Mouse (Mus musculus): ENCODE measurements around the gene Lrrc27.
A peak's percentile ranks its signal among the peaks of the same experiment; 100 is the strongest.

Gene Lrrc27

DNA sequence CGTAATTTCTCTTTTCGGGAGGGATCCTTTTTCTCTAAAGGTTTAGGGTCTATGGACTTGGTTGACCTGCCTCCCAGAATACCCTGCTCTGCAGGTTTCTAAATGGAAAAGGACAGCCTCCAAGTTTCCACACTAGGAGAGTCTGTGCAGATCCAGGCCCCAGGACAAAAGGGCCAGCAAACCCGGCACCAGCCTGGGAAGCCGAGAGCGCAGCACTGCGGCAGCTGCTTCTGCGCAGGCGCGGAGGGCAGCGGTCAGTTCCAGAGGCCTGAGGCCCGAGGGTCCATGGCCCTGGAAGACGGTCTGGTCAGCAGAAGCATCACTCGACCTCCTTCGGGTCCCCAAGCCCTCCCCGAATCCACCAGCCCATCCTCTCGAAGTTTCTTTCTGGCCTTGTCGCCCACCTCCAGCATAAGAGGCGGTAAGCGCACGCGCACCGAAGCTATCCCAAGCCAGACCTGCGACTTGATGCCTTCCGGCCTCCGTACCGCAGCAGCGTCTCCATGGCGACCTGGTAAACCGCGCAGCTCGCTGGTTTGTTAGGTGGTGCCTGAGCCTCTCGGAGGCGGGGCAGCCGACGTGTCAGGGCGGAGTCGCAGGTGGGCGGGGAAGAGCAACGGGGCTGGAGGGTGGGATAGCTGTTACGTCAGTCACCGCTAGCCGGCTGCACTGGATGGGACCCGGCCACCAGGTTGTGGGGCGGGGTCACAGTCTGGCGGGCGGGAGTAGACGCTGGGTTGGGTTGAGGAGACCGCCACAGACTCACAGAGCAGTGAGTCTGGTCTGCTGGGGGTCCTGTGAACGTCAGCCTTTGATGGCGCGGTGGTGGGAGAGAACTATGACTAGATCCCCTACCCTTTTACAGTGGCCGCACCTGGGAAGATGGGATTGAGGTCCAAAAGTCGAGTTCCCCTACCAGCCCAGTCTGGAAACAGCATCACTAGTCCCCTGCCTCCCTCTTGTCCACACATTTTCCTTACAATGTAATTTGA lies at the start of gene Lrrc27, which contains the start of gene Stk32c:
Gene Lrrc27, plus strand, starts transcription at position 235 of the 992 bp plus-strand sequence.
Gene Stk32c, minus strand, starts transcription at position 554 of the 992 bp plus-strand sequence.
- DNase-seq (ENCODE audit: low spot score) = peak; percentile 100

DNA sequence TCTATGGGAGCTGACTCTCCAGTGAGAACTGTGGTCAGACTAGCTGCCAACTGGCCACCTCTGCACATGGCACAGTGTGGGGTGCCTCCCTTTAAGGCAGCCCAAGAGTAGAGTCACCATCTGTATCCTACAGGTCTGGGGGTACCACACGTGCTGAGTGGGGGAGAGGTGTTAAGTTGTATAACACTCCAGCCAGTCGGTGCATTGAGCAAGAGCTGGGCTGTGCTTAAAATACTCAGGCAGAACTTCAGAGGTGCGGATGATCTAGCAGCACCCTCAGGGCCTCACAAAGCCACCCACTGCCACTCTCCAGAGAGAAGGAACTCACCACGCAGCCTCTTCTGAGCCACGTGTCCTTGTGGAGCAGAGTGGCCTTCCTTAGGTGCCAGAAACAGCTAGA lies 48.4 kb upstream of the Lrrc27 start:
- no peak for DNase-seq (ENCODE audit: low spot score)

DNA sequence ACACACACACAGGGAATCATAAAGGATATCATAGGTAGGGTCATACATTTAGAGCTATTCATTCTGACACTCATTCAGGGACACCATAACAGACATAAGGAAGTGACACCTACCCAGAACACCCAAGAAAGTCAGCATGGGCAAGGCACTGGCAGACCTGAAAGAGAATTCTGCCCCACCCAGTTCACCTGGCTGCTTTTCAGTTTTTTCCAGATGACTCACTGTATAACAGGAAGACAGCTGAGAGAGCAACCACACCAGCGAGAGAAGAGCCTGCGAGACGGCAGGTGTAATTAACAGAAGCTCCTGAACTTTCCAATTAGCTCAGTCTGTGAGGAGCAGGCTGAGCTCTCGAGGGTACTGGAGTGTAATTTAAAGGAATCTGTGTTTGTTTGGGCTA lies 43.6 kb upstream of the Lrrc27 start:
- no peak for DNase-seq (ENCODE audit: low spot score)

DNA sequence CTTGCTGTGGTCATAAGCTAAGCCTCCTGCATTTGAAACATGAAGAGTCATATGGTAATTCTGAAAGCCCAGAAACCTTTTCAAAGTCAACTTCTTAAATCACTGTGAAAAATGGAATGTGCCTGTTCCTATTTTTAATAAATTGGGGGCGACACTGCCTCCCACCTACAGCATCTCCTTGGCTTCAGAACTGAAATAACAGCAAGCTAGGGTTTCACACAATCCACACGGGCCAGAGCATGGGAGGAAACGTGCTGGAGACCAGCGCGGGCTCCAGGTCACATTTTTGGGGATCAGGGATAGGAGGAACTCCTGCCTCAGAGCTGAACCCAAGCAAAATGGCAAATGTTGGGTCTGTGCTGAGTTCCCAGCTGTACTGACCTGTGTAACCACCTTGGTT lies 33.5 kb upstream of the Lrrc27 start:
- no peak for DNase-seq (ENCODE audit: low spot score)

DNA sequence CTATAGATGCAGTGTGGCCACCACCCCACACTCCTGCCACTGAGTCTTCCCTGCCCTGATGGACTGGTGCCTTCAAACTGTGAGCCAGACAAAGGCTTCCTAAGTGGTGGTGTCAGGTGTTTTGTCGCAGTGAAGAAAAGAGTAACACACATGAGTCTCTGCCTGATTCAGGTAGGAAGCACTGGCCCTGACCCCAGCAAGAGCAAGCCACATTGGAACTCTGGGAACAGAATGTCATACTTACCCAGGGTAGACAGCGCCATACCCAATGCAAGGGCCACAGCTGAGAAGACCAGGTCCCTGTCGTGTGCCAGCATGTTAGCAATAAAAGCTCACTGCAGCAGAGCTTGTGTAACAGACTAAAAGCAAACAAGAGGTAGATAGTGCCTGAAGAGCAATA lies 32.7 kb upstream of the Lrrc27 start:
- DNase-seq (ENCODE audit: low spot score) = no peak

DNA sequence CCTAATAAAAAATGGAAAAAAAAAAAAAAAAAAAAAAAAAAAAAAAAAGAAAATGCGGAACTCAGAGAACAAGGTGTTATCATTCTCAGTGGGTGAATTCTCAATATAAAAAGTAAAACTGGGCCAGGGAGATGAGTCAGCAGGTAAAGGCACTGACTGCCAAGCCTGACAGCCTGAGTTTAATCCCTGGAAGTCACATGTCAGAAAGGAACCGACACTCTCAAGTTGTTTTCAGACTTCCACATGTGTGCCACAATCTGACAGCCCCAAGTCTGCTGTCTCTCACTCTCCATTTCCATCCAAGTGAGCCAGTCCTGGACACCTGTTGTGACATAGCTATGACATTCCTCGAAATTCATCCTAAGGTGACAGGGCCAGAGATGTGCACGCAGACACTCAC lies 28.4 kb upstream of the Lrrc27 start:
- no peak for DNase-seq (ENCODE audit: low spot score)

DNA sequence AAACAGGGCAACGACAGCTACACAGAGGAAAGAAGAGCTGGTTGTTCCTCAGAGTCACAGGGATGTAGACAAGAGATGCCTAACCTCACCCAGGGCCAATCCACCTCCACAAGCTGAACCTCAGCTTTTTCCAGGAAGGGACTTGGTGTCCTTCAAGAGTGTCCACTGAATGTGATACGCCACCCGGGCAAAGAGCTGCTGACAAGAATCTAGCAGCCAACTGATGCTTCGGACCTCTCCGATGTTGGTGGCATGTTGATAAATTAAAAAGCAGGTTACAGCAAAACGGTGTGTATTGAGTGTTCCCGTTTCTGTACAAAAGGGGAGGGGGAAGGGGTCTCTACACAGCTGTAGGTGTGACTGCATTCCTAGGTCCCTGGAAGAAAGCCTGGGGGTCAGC lies 27.9 kb upstream of the Lrrc27 start:
- no peak for DNase-seq (ENCODE audit: low spot score)

DNA sequence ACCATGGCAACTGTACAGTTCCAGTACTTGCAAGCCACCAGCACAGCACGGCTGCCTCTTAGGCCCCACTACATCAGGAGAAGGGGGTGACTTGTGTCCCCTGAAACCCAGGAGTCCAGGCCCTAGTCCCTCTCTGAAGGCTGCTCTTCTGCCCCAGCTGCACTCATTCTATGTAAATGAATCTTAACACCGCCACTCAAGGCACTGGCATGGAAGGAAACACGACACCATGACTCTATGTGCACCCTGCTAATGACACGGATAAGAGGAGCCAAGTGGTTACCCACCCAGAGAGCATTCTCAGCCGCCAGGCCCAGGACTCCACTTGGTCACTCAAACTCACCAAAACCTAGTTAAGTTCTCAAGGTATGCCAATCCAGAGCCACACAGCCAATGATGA lies 26.8 kb upstream of the Lrrc27 start:
- no peak for DNase-seq (ENCODE audit: low spot score)

DNA sequence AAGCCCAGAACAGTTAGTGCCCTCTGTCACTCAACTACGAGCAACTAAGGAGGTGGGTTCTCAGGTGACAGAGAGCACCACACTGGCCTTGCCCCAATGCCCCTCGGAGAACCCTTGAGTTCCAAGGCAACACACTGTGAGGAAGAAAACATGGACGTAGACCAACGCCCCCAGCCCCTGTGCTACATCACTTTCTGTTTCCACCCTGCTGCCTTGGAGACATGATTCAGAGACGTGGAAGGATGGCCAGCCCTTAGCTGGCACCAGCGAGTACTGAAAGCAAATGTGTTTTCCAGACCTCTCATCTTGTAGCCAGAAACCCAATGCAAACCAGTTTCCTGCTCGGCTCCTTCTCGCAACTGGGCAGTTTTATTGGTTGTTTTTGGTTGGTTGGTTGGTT lies 26.4 kb upstream of the Lrrc27 start:
- DNase-seq (ENCODE audit: low spot score) = no peak

DNA sequence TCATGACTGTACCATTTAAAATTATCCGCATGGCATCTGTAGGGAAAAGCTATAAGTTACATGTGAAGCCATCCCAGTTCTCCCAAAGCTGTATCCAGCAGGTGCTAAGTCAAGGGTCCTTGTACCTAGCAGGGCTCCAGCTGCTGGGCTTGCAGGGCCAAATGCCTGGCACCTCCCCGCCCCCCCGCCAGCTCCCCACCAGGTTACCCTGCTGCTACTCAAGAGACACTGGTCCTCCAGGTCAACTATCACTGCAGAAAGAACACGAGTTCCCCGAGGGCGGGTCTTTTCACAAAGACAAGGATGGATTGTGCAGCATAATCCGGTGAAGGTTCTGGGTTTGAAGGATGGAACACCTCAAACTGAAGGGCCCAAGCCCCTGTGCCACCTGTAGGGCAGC lies 25.5 kb upstream of the Lrrc27 start:
- DNase-seq (ENCODE audit: low spot score) = no peak

DNA sequence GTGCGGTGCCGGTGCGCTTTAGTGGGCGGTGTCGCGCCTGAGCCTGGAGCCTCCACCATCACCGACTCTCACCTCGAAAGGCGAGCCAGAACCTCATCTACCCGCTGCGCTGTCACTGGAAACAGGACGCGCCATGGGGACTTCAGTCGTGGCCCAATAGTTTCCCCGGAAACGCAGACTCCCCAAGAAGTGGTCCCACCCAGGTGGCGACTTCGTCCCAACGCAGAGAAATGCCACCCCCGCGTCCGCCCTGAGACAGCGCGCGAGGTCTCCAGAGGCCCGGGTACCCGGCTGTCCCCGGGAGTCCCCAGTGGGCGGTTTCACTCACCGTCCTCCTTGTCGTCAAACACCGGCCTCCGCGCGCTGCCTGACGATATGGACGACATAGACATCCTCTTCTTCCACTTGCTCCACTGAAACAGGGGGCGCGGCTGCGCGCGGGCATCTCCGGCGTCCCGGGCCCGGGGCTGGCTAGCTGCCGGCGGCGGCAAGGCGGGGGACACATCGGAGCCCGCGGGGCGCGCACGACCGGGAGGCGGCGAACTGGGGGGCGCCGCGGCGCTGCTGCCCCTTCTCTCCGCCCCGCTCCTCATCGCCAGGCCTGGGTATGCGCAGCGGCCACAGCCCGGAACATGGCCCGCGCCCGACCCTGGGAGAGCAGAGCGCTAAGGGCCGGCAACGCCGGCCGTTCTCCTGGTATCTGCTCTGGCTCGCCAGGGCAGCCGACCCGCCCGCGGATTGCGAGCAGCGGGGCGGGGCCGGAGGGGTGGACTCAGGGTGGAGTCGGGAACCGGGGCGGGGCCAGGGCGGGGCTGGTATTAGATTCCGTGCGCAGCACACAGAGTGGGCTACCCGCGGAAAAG lies 24.8 kb upstream of the Lrrc27 start:
- peak; percentile 79 for DNase-seq (ENCODE audit: low spot score)

DNA sequence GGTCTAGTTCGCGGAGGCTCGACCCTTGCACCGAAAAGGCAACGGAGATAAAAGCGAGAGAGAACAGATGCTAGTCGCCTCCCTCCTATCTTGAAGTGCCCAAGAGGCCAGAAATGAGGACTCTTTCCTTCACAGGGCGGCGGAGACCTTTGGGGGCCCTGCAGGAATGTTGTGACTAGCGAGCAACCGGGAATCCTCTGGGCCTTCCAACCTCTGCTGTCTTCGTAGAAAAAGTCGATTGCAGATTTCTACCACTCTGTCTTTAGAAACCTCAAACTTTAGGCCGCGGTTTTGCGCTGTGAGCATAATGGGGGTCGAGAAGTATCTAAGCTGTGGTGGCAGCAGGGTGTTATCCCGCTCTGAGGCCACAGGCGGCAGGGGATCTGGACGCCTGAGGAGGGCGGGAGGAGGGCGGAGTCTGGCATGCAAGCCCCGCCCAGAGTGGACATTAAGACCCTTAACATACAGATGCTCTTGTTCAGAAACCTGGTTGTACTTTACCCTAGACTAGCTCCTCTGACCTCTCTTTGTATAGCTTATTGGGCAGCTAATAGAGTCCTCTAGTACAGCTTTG lies 24.1 kb upstream of the Lrrc27 start:
- DNase-seq (ENCODE audit: low spot score) = peak; percentile 85

DNA sequence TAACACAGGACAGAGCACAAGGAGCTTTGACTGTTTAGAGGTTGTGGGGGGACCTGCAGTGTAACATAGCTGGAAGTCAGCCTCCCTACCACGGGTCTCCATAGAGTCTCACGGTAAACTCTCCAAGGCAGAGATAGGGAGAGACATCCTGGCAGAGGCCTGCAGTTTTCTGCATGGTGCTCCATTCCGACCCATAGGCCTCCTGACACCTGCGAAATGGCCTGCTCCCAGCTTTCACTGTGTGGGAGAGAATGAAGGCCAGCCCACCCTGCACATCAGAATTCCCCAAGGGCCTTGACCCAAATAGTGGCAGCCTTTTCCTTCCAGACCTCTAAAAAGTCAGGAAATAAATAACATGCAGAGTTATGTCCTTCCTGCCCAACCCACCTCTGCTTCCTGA lies 22.2 kb upstream of the Lrrc27 start:
- DNase-seq (ENCODE audit: low spot score) = no peak

DNA sequence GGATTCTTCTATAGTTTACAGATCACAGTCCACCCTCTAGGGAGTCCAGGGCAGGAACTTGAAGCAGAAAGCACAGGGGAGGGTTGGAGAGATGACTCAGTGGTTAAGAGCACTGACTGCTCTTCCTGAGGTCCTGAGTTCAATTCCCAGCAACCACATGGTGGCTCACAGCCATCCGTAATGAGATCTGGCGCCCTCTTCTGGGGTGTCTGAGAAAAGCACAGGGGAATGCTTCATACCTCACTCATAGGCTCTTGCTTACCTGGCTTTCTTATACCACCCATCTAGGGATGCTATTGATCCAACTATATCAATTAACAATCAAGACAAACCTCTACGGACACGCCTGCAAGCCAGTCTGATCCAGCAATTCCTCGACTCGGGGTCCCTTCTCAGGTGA lies 21.2 kb upstream of the Lrrc27 start:
- DNase-seq (ENCODE audit: low spot score) = no peak

DNA sequence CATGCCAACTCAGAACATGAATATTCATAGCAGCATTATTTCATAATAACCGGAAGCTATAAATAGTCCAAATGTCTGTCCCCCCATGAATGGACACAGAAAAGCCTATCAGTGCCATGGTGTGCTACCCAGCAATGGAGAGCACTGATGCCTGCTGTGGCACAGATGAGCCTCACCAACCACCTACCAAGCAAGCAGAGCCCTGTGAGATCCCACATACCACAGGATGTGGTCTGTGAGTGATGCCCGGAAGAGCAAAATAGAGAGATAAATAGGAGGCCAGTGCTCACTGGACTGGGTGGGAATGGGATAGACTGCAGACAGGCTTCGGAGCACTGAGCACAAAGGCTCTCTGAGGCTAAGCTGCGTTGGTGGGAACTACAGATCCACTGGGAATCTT lies 15.8 kb upstream of the Lrrc27 start:
- no peak for DNase-seq (ENCODE audit: low spot score)

DNA sequence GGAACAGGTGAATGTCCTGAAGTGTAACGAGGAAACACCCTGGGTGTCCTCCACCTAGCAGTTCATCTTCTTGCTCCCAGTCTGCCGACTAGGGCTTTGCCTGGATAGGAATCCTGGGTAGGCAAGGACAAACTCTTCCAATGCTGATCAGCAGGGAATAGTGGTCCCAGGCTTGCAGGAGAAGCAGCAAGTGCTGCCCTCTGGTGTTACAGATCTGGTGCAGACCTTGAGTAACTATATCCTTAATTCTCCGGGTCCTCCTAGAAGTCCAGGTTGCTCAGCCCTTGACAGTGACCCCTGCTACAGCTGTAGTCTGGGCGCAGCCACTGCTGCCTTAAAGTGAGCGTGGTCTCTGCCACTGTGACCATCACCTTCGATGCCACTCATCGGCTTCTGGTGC lies 12.7 kb upstream of the Lrrc27 start:
- peak; percentile 88 for DNase-seq (ENCODE audit: low spot score)

DNA sequence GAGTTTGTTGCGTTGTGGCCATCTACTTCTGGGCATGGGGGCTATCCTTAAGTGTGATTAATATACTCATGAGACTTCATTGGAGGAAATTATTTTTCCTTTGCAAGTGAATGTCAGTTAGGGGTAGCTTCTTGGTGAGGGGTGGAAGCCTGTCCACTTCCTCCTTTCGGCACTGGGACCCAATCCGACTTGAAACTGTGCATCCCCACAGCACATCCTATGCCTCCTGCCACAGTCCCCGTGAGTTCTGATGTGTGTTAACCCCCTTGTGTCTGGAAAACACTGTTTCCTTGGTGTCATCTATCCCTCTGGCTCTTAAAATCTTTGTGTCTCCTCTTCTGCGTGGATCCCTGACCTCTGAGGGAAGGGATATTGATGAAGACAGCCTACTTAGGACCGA lies 11.6 kb upstream of the Lrrc27 start:
- DNase-seq (ENCODE audit: low spot score) = no peak

DNA sequence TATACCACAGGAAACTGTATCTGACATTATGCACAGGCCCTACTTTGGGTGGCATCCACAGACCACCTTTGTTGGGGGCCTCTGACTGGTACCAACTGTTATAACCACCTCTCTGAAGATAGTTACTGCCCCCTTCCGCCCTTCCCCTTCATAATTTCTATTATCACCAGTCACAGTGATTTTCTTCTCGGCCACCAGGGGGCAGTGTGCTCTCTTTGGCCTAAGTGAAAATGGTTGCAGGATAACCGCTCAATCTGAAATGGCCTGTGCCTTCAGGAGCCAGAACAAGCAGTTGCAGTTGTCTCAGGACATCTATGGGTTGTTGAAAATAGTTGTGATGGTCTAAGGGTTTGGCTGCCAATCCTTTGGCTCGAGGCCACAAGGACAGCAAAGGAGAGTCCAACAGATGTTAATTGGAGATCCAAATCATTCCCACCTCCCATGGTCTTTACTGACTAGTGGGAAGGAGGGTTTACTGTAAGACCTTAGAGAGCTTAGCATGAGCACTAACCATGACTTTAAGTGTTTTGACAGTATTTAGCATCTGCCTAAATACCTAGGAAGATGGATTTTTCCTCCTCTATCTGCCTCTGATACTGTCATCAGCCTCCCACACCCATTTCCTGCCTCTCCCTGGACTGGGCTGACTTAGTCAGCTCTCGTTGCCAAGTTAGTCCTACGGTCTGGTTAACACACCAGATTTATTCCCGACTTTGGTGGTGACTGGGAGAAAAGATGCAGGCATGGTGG lies 4.6 kb upstream of the Lrrc27 start:
- DNase-seq (ENCODE audit: low spot score) = peak; percentile 86

DNA sequence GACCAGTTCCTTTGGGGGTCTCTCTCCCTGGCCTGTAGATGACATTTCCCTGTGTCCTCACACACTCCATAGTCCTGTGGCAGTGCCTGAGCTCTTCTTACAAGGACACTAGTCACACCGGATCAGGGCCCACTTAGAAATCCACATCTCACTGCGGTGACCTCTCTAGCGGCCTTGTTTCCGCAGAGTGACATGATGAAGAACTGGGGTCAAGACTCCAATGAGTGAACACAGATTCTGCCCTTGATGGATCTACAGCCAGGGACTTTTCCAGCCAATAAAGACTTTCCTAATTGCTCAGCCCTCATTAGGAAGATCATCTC lies 4.1 kb upstream of the Lrrc27 start:
- no peak for DNase-seq (ENCODE audit: low spot score)

DNA sequence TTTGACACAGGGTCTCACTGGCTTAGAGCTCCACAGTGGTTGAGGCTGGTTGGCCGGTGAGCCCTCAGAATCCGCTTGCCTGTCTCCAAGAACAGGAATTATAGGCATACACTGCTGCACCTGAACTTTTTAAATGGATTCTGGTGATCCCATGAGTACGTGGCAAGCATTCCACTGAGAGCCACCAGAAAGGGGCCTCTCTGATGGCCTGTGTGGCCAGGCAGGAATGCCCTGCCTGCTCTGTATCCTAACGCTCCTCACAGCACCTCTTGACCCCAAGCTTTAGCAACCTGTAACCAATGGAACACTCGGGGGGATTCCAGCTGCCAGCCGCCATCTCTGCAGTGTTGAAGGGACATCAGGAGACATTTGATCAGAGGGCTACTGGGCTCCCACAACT lies 1.0 kb upstream of the Lrrc27 start:
- no peak for DNase-seq (ENCODE audit: low spot score)

DNA sequence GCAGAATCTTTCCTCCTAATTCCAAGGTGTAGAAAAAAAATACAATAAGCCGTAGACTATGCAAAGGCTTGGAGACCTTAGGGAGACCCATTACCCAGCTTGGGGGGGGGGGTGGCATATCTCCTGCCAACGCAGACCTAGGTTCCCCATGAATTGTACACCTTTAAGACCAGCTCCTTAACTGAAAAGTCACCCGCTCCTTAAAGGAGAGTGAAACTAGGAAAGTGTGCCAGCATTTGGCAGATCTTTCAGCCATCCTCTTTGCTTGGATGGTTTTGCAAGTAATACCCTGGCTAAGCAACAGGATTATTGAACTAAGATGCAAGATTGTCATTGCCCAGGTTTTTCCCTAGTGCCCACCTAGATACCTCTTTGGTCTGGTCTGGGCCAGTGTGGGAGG lies 963 bp downstream of the Lrrc27 start:
- DNase-seq (ENCODE audit: low spot score) = no peak

DNA sequence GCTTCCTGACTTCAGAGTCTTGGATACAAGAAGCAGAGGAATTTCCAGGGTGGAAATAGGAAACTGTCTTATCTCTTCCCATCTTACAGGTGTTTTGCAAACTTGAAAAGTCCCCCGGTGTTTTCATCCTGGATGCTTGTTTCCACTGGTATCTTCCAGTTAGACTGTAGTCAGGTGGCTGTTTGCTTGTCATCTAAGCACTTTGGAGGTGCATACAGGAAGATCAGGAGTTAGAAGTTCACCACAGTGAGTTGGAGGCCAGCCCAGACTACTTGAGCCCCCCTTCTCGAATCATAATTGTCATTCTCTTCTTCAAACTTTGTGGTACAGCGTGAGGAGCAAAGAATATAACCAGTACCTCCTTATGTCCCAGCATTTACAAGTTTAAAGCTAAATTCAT lies 1.4 kb downstream of the Lrrc27 start:
- no peak for DNase-seq (ENCODE audit: low spot score)

Data from embryo, embryonic 10 days (tissue).